Mouse (Mus musculus) embryo, embryonic 10.5 days (tissue): ENCODE results near the gene Gde1.
A peak's percentile ranks its signal among the peaks of the same experiment; 100 is the strongest.

Experiments used
- DNase-seq: peaks from one replicate; pipeline ENCODE4 v3.0.0-alpha.2; 2015; ENCODE audit warnings: low spot score

Gde1 gene

GRCm38 (mm10) chr7:118706488-118706887 is 910 bp upstream of the Gde1 start:
- DNase-seq: no peak

- peak; percentile 21 for DNase-seq
Measured at GRCm38 (mm10) chr7:118706051-118706450, 473 bp upstream of the Gde1 start.

- DNase-seq: peak; percentile 3
Measured at GRCm38 (mm10) chr7:118704001-118704850, 1.4 kb downstream of the Gde1 start.

- no peak for DNase-seq
Measured at GRCm38 (mm10) chr7:118703144-118703561, 2.4 kb downstream of the Gde1 start.

GRCm38 (mm10) chr7:118698882-118699281 is 6.7 kb downstream of the Gde1 start:
- DNase-seq: no peak

- no peak for DNase-seq
Measured at GRCm38 (mm10) chr7:118697168-118697567, 8.4 kb downstream of the Gde1 start.

GRCm38 (mm10) chr7:118696146-118696545 is 9.4 kb downstream of the Gde1 start:
- no peak for DNase-seq

GRCm38 (mm10) chr7:118691287-118691686 is 14.3 kb downstream of the Gde1 start:
- no peak for DNase-seq

- DNase-seq: no peak
Measured at GRCm38 (mm10) chr7:118689088-118689487, 16.5 kb downstream of the Gde1 start.

GRCm38 (mm10) chr7:118688199-118688598 is 17.4 kb downstream of the Gde1 start:
- DNase-seq: peak; percentile 90

GRCm38 (mm10) chr7:118676826-118677225 is 28.8 kb downstream of the Gde1 start:
- no peak for DNase-seq

- no peak for DNase-seq
Measured at GRCm38 (mm10) chr7:118670142-118670541, 35.4 kb downstream of the Gde1 start.

- no peak for DNase-seq
Measured at GRCm38 (mm10) chr7:118667773-118668172, 37.8 kb downstream of the Gde1 start.

- DNase-seq: peak; percentile 5
Measured at GRCm38 (mm10) chr7:118656730-118657129, 48.8 kb downstream of the Gde1 start.

- DNase-seq: no peak
Measured at GRCm38 (mm10) chr7:118652572-118653295, 52.8 kb downstream of the Gde1 start.

- DNase-seq: no peak
Measured at GRCm38 (mm10) chr7:118650891-118651290, 54.7 kb downstream of the Gde1 start.

- DNase-seq: no peak
Measured at GRCm38 (mm10) chr7:118650119-118650518, 55.5 kb downstream of the Gde1 start.

- DNase-seq: no peak
Measured at GRCm38 (mm10) chr7:118649328-118649727, 56.2 kb downstream of the Gde1 start.

GRCm38 (mm10) chr7:118646237-118646636 is 59.3 kb downstream of the Gde1 start:
- no peak for DNase-seq
